Mouse (Mus musculus) embryonic facial prominence, embryonic 15.5 days (tissue): Measurements from ENCODE around the gene Robo2. TPM values are rescaled to one million over a fixed set of nuclear protein-coding genes. Genes with fewer than 3 reads are reported as not detected.

Source experiments
- ATAC-seq: fragments of 200-750 bp; cut with Nextera tagmentation; 2 replicates; pipeline ENCODE4 v1.8.0; 2017; ENCODE audit warnings: low read depth, moderate TSS enrichment; ENCODE audit not compliant: insufficient number of reproducible peaks, low FRiP score, low TSS enrichment
- H3K27ac ChIP-seq: fragments of 300-500 bp; sonication (generic); replicated peaks from 2 replicates; pipeline ENCODE4 v1.5.1; 2015; ENCODE audit warnings: mild to moderate bottlenecking, inconsistent platforms
- H3K27me3 ChIP-seq: fragments of 300-500 bp; sonication (generic); 2 replicates; pipeline ENCODE4 v1.6.1; 2015; ENCODE audit warnings: inconsistent platforms
- H3K36me3 ChIP-seq: fragments of 300-500 bp; sonication (generic); 2 replicates; pipeline ENCODE4 v1.6.1; 2015; ENCODE audit warnings: mild to moderate bottlenecking, inconsistent platforms
- H3K4me1 ChIP-seq: fragments of 300-500 bp; sonication (generic); 2 replicates; pipeline ENCODE4 v1.6.1; 2015; ENCODE audit warnings: inconsistent platforms
- H3K4me2 ChIP-seq: fragments of 300-500 bp; sonication (generic); replicated peaks from 2 replicates; pipeline ENCODE4 v1.6.1; 2015; ENCODE audit warnings: mild to moderate bottlenecking, inconsistent platforms
- H3K4me3 ChIP-seq: fragments of 300-500 bp; sonication (generic); replicated peaks from 2 replicates; pipeline ENCODE4 v1.5.1; 2015; ENCODE audit warnings: mild to moderate bottlenecking, inconsistent platforms
- H3K9ac ChIP-seq: fragments of 300-500 bp; sonication (generic); 2 replicates; pipeline ENCODE4 v1.6.1; 2015; ENCODE audit warnings: inconsistent platforms
- H3K9me3 ChIP-seq: fragments of 300-500 bp; sonication (generic); replicated peaks from 2 replicates; pipeline ENCODE4 v1.6.1; 2016; ENCODE audit warnings: inconsistent platforms
- WGBS: fragments of 180-500 bp; shearing (Covaris S2); methylation state at CpG from one replicate; pipeline ENCODE4 v1.1.7; 2015; 5-methylcytosine and 5-hydroxymethylcytosine counted together
- polyA plus RNA-seq: library from polyadenylated mRNA; unstranded; fragments of >200 nt; fragmentation: Nextera tagmentation; extraction: Ambion mirVana; gene quantifications from 2 replicates; pipeline ENCODE4 v1.2.1, GENCODE M21; 2015

The Robo2 gene
- polyA plus RNA-seq, 1 experiment from 2014 or later = 85.0 TPM

GRCm38 (mm10) chr16:74321666-74322371 lies 89.8 kb downstream of the Robo2 start:
- Histone ChIP-seq H3K9ac (no peak overlapping the region), H3K4me2 (no peak overlapping the region), H3K27ac (no peak overlapping the region), H3K9me3 (no peaks in the 10 kb centered on the region), H3K4me3 (no peak overlapping the region), H3K4me1 (no peaks in the 10 kb centered on the region), H3K27me3 (no peaks in the 10 kb centered on the region), H3K36me3 (no peaks in the 10 kb centered on the region)
- ATAC-seq = no peak
- WGBS = 63% methylated on average over 9 of the region's 9 CpGs

- Histone ChIP-seq H3K27me3 (no peaks in the 10 kb centered on the region), H3K27ac (no peak overlapping the region), H3K4me1 (no peaks in the 10 kb centered on the region), H3K9me3 (no peaks in the 10 kb centered on the region), H3K4me2 (no peak overlapping the region), H3K36me3 (no peaks in the 10 kb centered on the region), H3K4me3 (no peak overlapping the region), H3K9ac (no peak overlapping the region)
- ATAC-seq = no peak
- WGBS = 50% methylated on average over 7 of the region's 7 CpGs
Observed at GRCm38 (mm10) chr16:74316150-74316549, 95.5 kb downstream of the Robo2 start.

GRCm38 (mm10) chr16:74313222-74313621 lies 98.4 kb downstream of the Robo2 start:
- Histone ChIP-seq H3K4me2 (no peak overlapping the region), H3K4me1 (no peaks in the 10 kb centered on the region), H3K27ac (no peak overlapping the region), H3K9me3 (no peaks in the 10 kb centered on the region), H3K27me3 (no peaks in the 10 kb centered on the region), H3K4me3 (no peak overlapping the region), H3K36me3 (no peaks in the 10 kb centered on the region), H3K9ac (no peak overlapping the region)
- ATAC-seq = no peak
- 45% methylated on average over 4 of the region's 4 CpGs for WGBS

- no peak for ATAC-seq
- Histone ChIP-seq H3K4me2 (no peak overlapping the region), H3K9me3 (no peaks in the 10 kb centered on the region), H3K27ac (no peak overlapping the region), H3K4me3 (no peak overlapping the region), H3K4me1 (no peaks in the 10 kb centered on the region), H3K36me3 (no peaks in the 10 kb centered on the region), H3K27me3 (no peaks in the 10 kb centered on the region), H3K9ac (no peak overlapping the region)
- 55% methylated on average over 6 of the region's 6 CpGs for WGBS
Observed at GRCm38 (mm10) chr16:74307543-74307887, 104.1 kb downstream of the Robo2 start.

GRCm38 (mm10) chr16:74306876-74307542 lies 104.6 kb downstream of the Robo2 start:
- no peak overlapping the region for H3K9ac ChIP-seq
- H3K9me3 ChIP-seq = no peaks in the 10 kb centered on the region
- no peaks in the 10 kb centered on the region for H3K27me3 ChIP-seq
- no peak overlapping the region for H3K4me2 ChIP-seq
- no peaks in the 10 kb centered on the region for H3K36me3 ChIP-seq
- no peak overlapping the region for H3K27ac ChIP-seq
- H3K4me3 ChIP-seq = no peak overlapping the region
- WGBS = 67% methylated on average over 5 of the region's 5 CpGs
- H3K4me1 ChIP-seq = no peaks in the 10 kb centered on the region
- ATAC-seq = no peak

GRCm38 (mm10) chr16:74287878-74288277 lies 123.7 kb downstream of the Robo2 start:
- no peak overlapping the region for H3K27ac ChIP-seq
- H3K27me3 ChIP-seq = no peaks in the 10 kb centered on the region
- no peak overlapping the region for H3K9ac ChIP-seq
- 75% methylated on average over 8 of the region's 8 CpGs for WGBS
- no peaks in the 10 kb centered on the region for H3K36me3 ChIP-seq
- H3K4me3 ChIP-seq = no peak overlapping the region
- no peak for ATAC-seq
- H3K4me1 ChIP-seq = no peaks in the 10 kb centered on the region
- H3K4me2 ChIP-seq = no peak overlapping the region
- no peaks in the 10 kb centered on the region for H3K9me3 ChIP-seq

- Histone ChIP-seq H3K4me3 (no peak overlapping the region), H3K4me1 (no peaks in the 10 kb centered on the region), H3K27ac (no peak overlapping the region), H3K4me2 (no peak overlapping the region), H3K9me3 (no peaks in the 10 kb centered on the region), H3K36me3 (no peaks in the 10 kb centered on the region), H3K27me3 (no peaks in the 10 kb centered on the region), H3K9ac (no peak overlapping the region)
- 69% methylated on average over 6 of the region's 6 CpGs for WGBS
- ATAC-seq = no peak
Observed at GRCm38 (mm10) chr16:74282549-74282948, 129.1 kb downstream of the Robo2 start.

GRCm38 (mm10) chr16:74276855-74277573 lies 134.6 kb downstream of the Robo2 start:
- Histone ChIP-seq H3K4me2 (no peak overlapping the region), H3K4me1 (no peaks in the 10 kb centered on the region), H3K9me3 (no peaks in the 10 kb centered on the region), H3K36me3 (no peaks in the 10 kb centered on the region), H3K4me3 (no peak overlapping the region), H3K9ac (no peak overlapping the region), H3K27me3 (no peaks in the 10 kb centered on the region), H3K27ac (no peak overlapping the region)
- 61% methylated on average over 3 of the region's 3 CpGs for WGBS
- ATAC-seq = no peak

- H3K36me3 ChIP-seq = no peaks in the 10 kb centered on the region
- ATAC-seq = no peak
- H3K4me1 ChIP-seq = no peaks in the 10 kb centered on the region
- H3K4me2 ChIP-seq = no peak overlapping the region
- H3K9ac ChIP-seq = no peak overlapping the region
- WGBS = 85% methylated on average over 1 of the region's 1 CpGs
- no peak overlapping the region for H3K27ac ChIP-seq
- no peaks in the 10 kb centered on the region for H3K27me3 ChIP-seq
- no peaks in the 10 kb centered on the region for H3K9me3 ChIP-seq
- H3K4me3 ChIP-seq = no peak overlapping the region
Observed at GRCm38 (mm10) chr16:74274596-74274995, 137.0 kb downstream of the Robo2 start.

- H3K4me3 ChIP-seq = no peak overlapping the region
- H3K27me3 ChIP-seq = no peaks in the 10 kb centered on the region
- H3K9me3 ChIP-seq = no peaks in the 10 kb centered on the region
- WGBS = 79% methylated on average over 4 of the region's 4 CpGs
- no peak for ATAC-seq
- H3K27ac ChIP-seq = no peak overlapping the region
- no peaks in the 10 kb centered on the region for H3K36me3 ChIP-seq
- H3K4me2 ChIP-seq = no peak overlapping the region
- no peaks in the 10 kb centered on the region for H3K4me1 ChIP-seq
- H3K9ac ChIP-seq = no peak overlapping the region
Observed at GRCm38 (mm10) chr16:74272993-74273392, 138.6 kb downstream of the Robo2 start.

- 54% methylated on average over 2 of the region's 2 CpGs for WGBS
- H3K36me3 ChIP-seq = no peaks in the 10 kb centered on the region
- H3K4me3 ChIP-seq = no peak overlapping the region
- H3K27me3 ChIP-seq = no peaks in the 10 kb centered on the region
- H3K4me1 ChIP-seq = no peaks in the 10 kb centered on the region
- H3K27ac ChIP-seq = no peak overlapping the region
- H3K9me3 ChIP-seq = no peaks in the 10 kb centered on the region
- no peak for ATAC-seq
- H3K4me2 ChIP-seq = no peak overlapping the region
- no peak overlapping the region for H3K9ac ChIP-seq
Observed at GRCm38 (mm10) chr16:74258241-74258640, 153.4 kb downstream of the Robo2 start.
